Mouse (Mus musculus) liver, adult 2 months (tissue): ENCODE measurements around the gene Rabggta.

Experiments used
- CTCF ChIP-seq: fragments of 200-500 bp; IDR thresholded peaks from 2 replicates; pipeline ENCODE4 v1.5.1; 2011; ENCODE audit warnings: low read depth, low read length, control low read depth
- POLR2A ChIP-seq: fragments of 200-500 bp; IDR thresholded peaks from 2 replicates; pipeline ENCODE4 v1.6.1; 2011; ENCODE audit warnings: low read length, control low read depth; ENCODE audit not compliant: insufficient read depth; ENCODE audit errors: extremely low read depth

- TF ChIP-seq CTCF (no peak), POLR2A (no peak)
Measured at GRCm38 (mm10) chr14:55733889-55734288, 11.8 kb upstream of the Rabggta start.
